Mouse (Mus musculus) liver, adult 2 months (tissue): ENCODE measurements around the gene Btf3. TPM values are rescaled to one million over a fixed set of nuclear protein-coding genes. Genes with fewer than 3 reads are reported as not detected.
A peak's percentile ranks its signal among the peaks of the same experiment; 100 is the strongest.

ENCODE experiments used
- DNase-seq: peaks from one replicate; pipeline ENCODE4 v3.0.0-alpha.2; 2011; ENCODE audit warnings: low read depth, low spot score; ENCODE audit errors: extremely low read depth
- H3K27ac ChIP-seq: fragments of 200-500 bp; replicated peaks from 2 replicates; pipeline ENCODE4 v1.5.1; 2012; ENCODE audit warnings: low read depth, mild to moderate bottlenecking, control low read depth, inconsistent platforms, low read length; ENCODE audit not compliant: insufficient read depth
- H3K27me3 ChIP-seq: fragments of 200-500 bp; 2 replicates; pipeline ENCODE4 v1.6.1; 2012; ENCODE audit warnings: mild to moderate bottlenecking, moderate library complexity, low read length, inconsistent platforms; ENCODE audit not compliant: control insufficient read depth, insufficient read depth
- H3K36me3 ChIP-seq: fragments of 200-500 bp; 2 replicates; pipeline ENCODE4 v1.6.1; 2012; ENCODE audit warnings: low read length, inconsistent platforms; ENCODE audit not compliant: control insufficient read depth, insufficient read depth
- H3K4me1 ChIP-seq: fragments of 200-500 bp; 2 replicates; pipeline ENCODE4 v1.6.1; 2011; ENCODE audit warnings: low read length; ENCODE audit not compliant: control insufficient read depth, insufficient read depth
- H3K4me3 ChIP-seq: fragments of 200-500 bp; 2 replicates; pipeline ENCODE4 v1.5.1; 2011; ENCODE audit warnings: low read depth, mild to moderate bottlenecking, control low read depth, low read length, moderate library complexity; ENCODE audit not compliant: insufficient read depth
- H3K79me2 ChIP-seq: fragments of 200-500 bp; 2 replicates; pipeline ENCODE4 v1.6.1; 2012; ENCODE audit warnings: inconsistent platforms, mild to moderate bottlenecking, low read length, moderate library complexity; ENCODE audit not compliant: control insufficient read depth, insufficient read depth
- H3K9ac ChIP-seq: fragments of 200-500 bp; 2 replicates; pipeline ENCODE4 v1.6.1; 2012; ENCODE audit warnings: low read depth, mild to moderate bottlenecking, control low read depth, inconsistent platforms, low read length
- CTCF ChIP-seq: fragments of 200-500 bp; IDR thresholded peaks from 2 replicates; pipeline ENCODE4 v1.5.1; 2011; ENCODE audit warnings: low read depth, low read length, control low read depth
- POLR2A ChIP-seq: fragments of 200-500 bp; IDR thresholded peaks from 2 replicates; pipeline ENCODE4 v1.6.1; 2011; ENCODE audit warnings: low read length, control low read depth; ENCODE audit not compliant: insufficient read depth; ENCODE audit errors: extremely low read depth
- WGBS: fragments of 180-500 bp; shearing (Covaris S2); methylation state at CpG from one replicate; pipeline ENCODE4 v1.1.7; 2018; 5-methylcytosine and 5-hydroxymethylcytosine counted together
- polyA plus RNA-seq: library from polyadenylated mRNA; depleted of rRNA; stranded (reverse); fragments of >200 nt; gene quantifications from 2 replicates; pipeline ENCODE4 v1.2.3, GENCODE M21; 2012
- total RNA-seq: library from RNA; depleted of rRNA; stranded (reverse); fragments of >200 nt; gene quantifications from 2 replicates; pipeline ENCODE4 v1.2.3, GENCODE M21; 2014

Gene Btf3
- total and polyA plus RNA-seq, 2 experiments: 67.6 to 247 TPM

GRCm38 (mm10) chr13:98356176-98356972 is 39.6 kb upstream of the Btf3 start:
- H3K4me3 ChIP-seq: no peak overlapping the region

GRCm38 (mm10) chr13:98355559-98356111 is 38.8 kb upstream of the Btf3 start:
- Histone ChIP-seq H3K27ac (no peak overlapping the region), H3K4me1 (peaks cover 4% of the 10 kb centered on the region; the same call in 1 of the 2 replicates), H3K27me3 (peaks cover 53% of the 10 kb centered on the region), H3K4me3 (no peak overlapping the region; the same call in 1 of the 2 replicates), H3K36me3 (no peaks in the 10 kb centered on the region), H3K79me2 (no peaks in the 10 kb centered on the region), H3K9ac (no peak overlapping the region)
- no peak for DNase-seq
- TF ChIP-seq POLR2A (no peak), CTCF (no peak)
- WGBS: 2% methylated on average over 80 of the region's 81 CpGs

More at GRCm38 (mm10) chr13:98356176-98356972, 39.6 kb upstream of the Btf3 start:
- no peak for DNase-seq
- 12% methylated on average over 9 of the region's 9 CpGs for WGBS
- Histone ChIP-seq H3K79me2 (no peaks in the 10 kb centered on the region), H3K27ac (no peak overlapping the region), H3K4me1 (peaks cover 4% of the 10 kb centered on the region; the same call in 1 of the 2 replicates), H3K36me3 (no peaks in the 10 kb centered on the region), H3K9ac (no peak overlapping the region), H3K27me3 (peaks cover 59% of the 10 kb centered on the region)
- no peak for TF ChIP-seq CTCF
- no peak for TF ChIP-seq POLR2A

- Histone ChIP-seq H3K27me3 (peaks cover 52% of the 10 kb centered on the region), H3K4me3 (peak overlapping the region; percentile 6; the same call in 1 of the 2 replicates), H3K36me3 (no peaks in the 10 kb centered on the region), H3K4me1 (peaks cover 4% of the 10 kb centered on the region; the same call in 1 of the 2 replicates), H3K27ac (no peak overlapping the region), H3K79me2 (no peaks in the 10 kb centered on the region), H3K9ac (no peak overlapping the region)
- DNase-seq: no peak
- TF ChIP-seq POLR2A: no peak
- TF ChIP-seq CTCF: no peak
- WGBS: 2% methylated on average over 95 of the region's 102 CpGs
Observed at GRCm38 (mm10) chr13:98354871-98355558, 38.2 kb upstream of the Btf3 start.

- no peak for DNase-seq
- TF ChIP-seq POLR2A (no peak), CTCF (no peak)
- 2% methylated on average over 76 of the region's 76 CpGs for WGBS
- Histone ChIP-seq H3K27ac (no peak within 1 kb of the TSS), H3K9ac (no peak within 1 kb of the TSS), H3K36me3 (no peaks in the 10 kb centered on the region), H3K79me2 (no peaks in the 10 kb centered on the region), H3K27me3 (peaks cover 50% of the 10 kb centered on the region), H3K4me3 (peak within 1 kb of the TSS; percentile 34; the same call in 1 of the 2 replicates), H3K4me1 (peaks cover 4% of the 10 kb centered on the region; the same call in 1 of the 2 replicates)
Observed at GRCm38 (mm10) chr13:98354090-98354801, 37.4 kb upstream of the Btf3 start, which contains the start of gene Foxd1. Gene Foxd1, plus strand, starts transcription at chr13:98354242.

GRCm38 (mm10) chr13:98353709-98354089 is 36.9 kb upstream of the Btf3 start:
- 5% methylated on average over 13 of the region's 13 CpGs for WGBS
- Histone ChIP-seq H3K36me3 (no peaks in the 10 kb centered on the region), H3K4me1 (peaks cover 4% of the 10 kb centered on the region; the same call in 1 of the 2 replicates), H3K27me3 (peaks cover 50% of the 10 kb centered on the region), H3K4me3 (no peak overlapping the region), H3K79me2 (no peaks in the 10 kb centered on the region), H3K9ac (no peak overlapping the region), H3K27ac (no peak overlapping the region)
- TF ChIP-seq CTCF: no peak
- no peak for DNase-seq
